Comparison of ENCODE assay signal across 8 mouse cellular contexts in genomic region chr11:98709001-98709741, GRCm38 (mm10). TPM values are rescaled to one million over a fixed set of nuclear protein-coding genes. Genes with fewer than 3 reads are reported as not detected.
DNase-seq lines count a peak whose midpoint lies in the region; ATAC-seq and TF ChIP-seq lines count a peak whose summit lies in the region.

No protein-coding gene starts in this region.

- 0 out of 2 replicates have a peak, but pooled peaks have one; percentile 34 for ATAC-seq in kidney, embryonic 14.5 days (ENCODE audit: low FRiP score, low TSS enrichment)
- peak; percentile 16; the same call in 1 of the 2 replicates for ATAC-seq in megakaryocyte, adult 5-6 weeks (ENCODE audit: poor library complexity, severe bottlenecking)
- no peak for ATAC-seq in cerebellum, adult (ENCODE audit: insufficient number of reproducible peaks, low FRiP score, low TSS enrichment)

- peak; percentile 48 to 51 for DNase-seq in left cerebral cortex, adult 18-20 months (ENCODE audit: low spot score in 2 of 2)
- no peak for DNase-seq in left cerebral cortex, adult 11 months (ENCODE audit: low spot score)
- DNase-seq in gastrocnemius, adult 2 months = peak; percentile 67
- DNase-seq in adrenal gland, postnatal 10 days = no peak
- DNase-seq in forebrain, embryonic 10.5 days (ENCODE audit: extremely low spot score, low spot score) = no peak

- intact Hi-C loops in gastrocnemius, adult 2 months (cut with DNase I) = loop anchor here (10.0 kb wide), 1 partner anchor 334 kb away; no protein-coding TSS in a partner anchor

- peak overlapping the region; percentile 46 for H3K4me3 ChIP-seq in gastrocnemius, adult 2 months
- H3K4me3 ChIP-seq in kidney, embryonic 14.5 days (ENCODE audit: low read length) = no peak overlapping the region
- no peak overlapping the region for H3K4me3 ChIP-seq in forebrain, embryonic 10.5 days

- H3K36me3 ChIP-seq in kidney, embryonic 14.5 days (ENCODE audit: control insufficient read depth, insufficient read depth, low read length) = peaks cover 62% of the 10 kb centered on the region
- peaks cover 96% of the 10 kb centered on the region for H3K36me3 ChIP-seq in forebrain, embryonic 10.5 days (replicated peaks)

- H3K27me3 ChIP-seq in kidney, embryonic 14.5 days (ENCODE audit: control insufficient read depth, insufficient read depth, low read length) = no peaks in the 10 kb centered on the region
- no peaks in the 10 kb centered on the region for H3K27me3 ChIP-seq in forebrain, embryonic 10.5 days (ENCODE audit: poor library complexity, severe bottlenecking)

- peaks cover 55% of the 10 kb centered on the region for H3K4me1 ChIP-seq in kidney, embryonic 14.5 days (ENCODE audit: control insufficient read depth, insufficient read depth, low read length)
- no peaks in the 10 kb centered on the region for H3K4me1 ChIP-seq in forebrain, embryonic 10.5 days

- H3K9me3 ChIP-seq in kidney, embryonic 14.5 days (ENCODE audit: control insufficient read depth, low read length) = no peaks in the 10 kb centered on the region
- no peaks in the 10 kb centered on the region for H3K9me3 ChIP-seq in forebrain, embryonic 10.5 days

- no peak for TF ChIP-seq CTCF in gastrocnemius, adult 2 months (IDR thresholded peaks at IDR 0.05)

- 54% methylated on average over 26 of the region's 26 CpGs for WGBS in kidney, embryonic 14.5 days
- WGBS in forebrain, embryonic 10.5 days = 94% methylated on average over 26 of the region's 26 CpGs

- peak overlapping the region; percentile 73 for H3K27ac ChIP-seq in gastrocnemius, adult 2 months
- peak overlapping the region; percentile 74 for H3K27ac ChIP-seq in kidney, embryonic 14.5 days (ENCODE audit: low read depth, low read length)
- H3K27ac ChIP-seq in forebrain, embryonic 10.5 days = no peak overlapping the region

- H3K4me2 ChIP-seq in kidney, embryonic 14.5 days (replicated peaks; ENCODE audit: low read depth, low read length) = peak overlapping the region; percentile 8; the same call in 1 of the 2 replicates

- no peak overlapping the region for H3K9ac ChIP-seq in kidney, embryonic 14.5 days (ENCODE audit: low read depth, low read length)

RNA-seq across cellular contexts. Expression of gene Csf3, which starts 8.1 kb away (rescaled TPM):
- total RNA-seq in left cerebral cortex, adult 18-20 months (2021) = not detected
- not detected for total RNA-seq in gastrocnemius, adult 2 months (2021)
- polyA plus RNA-seq in kidney, embryonic 14.5 days (2014; fragmentation: Nextera tagmentation; extraction: Ambion mirVana) = not detected in 2 replicates
- total RNA-seq in megakaryocyte, adult 5-6 weeks (2015) = not detected in 2 replicates
- not detected in 2 replicates for total RNA-seq in megakaryocyte, adult 5-6 weeks (2017)
- total RNA-seq in adrenal gland, postnatal 10 days (2021) = not detected
- polyA plus RNA-seq in forebrain, embryonic 10.5 days (2016; fragmentation: Nextera tagmentation; extraction: Ambion mirVana) = not detected in 2 replicates

RNA-seq across cellular contexts. Expression of gene Med24, which starts 20.1 kb away (rescaled TPM):
- 100 to 1,000 TPM; 108 to 127 TPM for total RNA-seq in left cerebral cortex, adult 18-20 months (2021)
- total RNA-seq in gastrocnemius, adult 2 months (2021) = 10 to 100 TPM; 52.0 to 58.4 TPM
- 39.5 and 59.1 TPM in 2 replicates for polyA plus RNA-seq in kidney, embryonic 14.5 days (2014; fragmentation: Nextera tagmentation; extraction: Ambion mirVana)
- 17.9 and 21.5 TPM in 2 replicates for total RNA-seq in megakaryocyte, adult 5-6 weeks (2015)
- 22.6 and 31.3 TPM in 2 replicates for total RNA-seq in megakaryocyte, adult 5-6 weeks (2017)
- total RNA-seq in adrenal gland, postnatal 10 days (2021) = 10 to 100 TPM; 40.4 to 58.0 TPM
- polyA plus RNA-seq in forebrain, embryonic 10.5 days (2016; fragmentation: Nextera tagmentation; extraction: Ambion mirVana) = 69.7 and 77.3 TPM in 2 replicates

RNA-seq across cellular contexts. Expression of gene Psmd3, which starts 26.8 kb away (rescaled TPM):
- total RNA-seq in left cerebral cortex, adult 18-20 months (2021) = 100 to 1,000 TPM; 135 to 138 TPM
- 100 to 1,000 TPM; 101 to 106 TPM for total RNA-seq in gastrocnemius, adult 2 months (2021)
- polyA plus RNA-seq in kidney, embryonic 14.5 days (2014; fragmentation: Nextera tagmentation; extraction: Ambion mirVana) = 181 and 187 TPM in 2 replicates
- total RNA-seq in megakaryocyte, adult 5-6 weeks (2015) = 21.7 and 22.6 TPM in 2 replicates
- 34.6 and 43.1 TPM in 2 replicates for total RNA-seq in megakaryocyte, adult 5-6 weeks (2017)
- total RNA-seq in adrenal gland, postnatal 10 days (2021) = 100 to 1,000 TPM; 111 to 123 TPM
- 255 and 259 TPM in 2 replicates for polyA plus RNA-seq in forebrain, embryonic 10.5 days (2016; fragmentation: Nextera tagmentation; extraction: Ambion mirVana)

RNA-seq across cellular contexts. Expression of gene Thra, which starts 31.3 kb away (rescaled TPM):
- 100 to 1,000 TPM; 708 to 832 TPM for total RNA-seq in left cerebral cortex, adult 18-20 months (2021)
- 10 to 100 TPM; 78.8 to 96.8 TPM for total RNA-seq in gastrocnemius, adult 2 months (2021)
- polyA plus RNA-seq in kidney, embryonic 14.5 days (2014; fragmentation: Nextera tagmentation; extraction: Ambion mirVana) = 28.0 and 31.8 TPM in 2 replicates
- total RNA-seq in megakaryocyte, adult 5-6 weeks (2015) = 10.0 and 11.6 TPM in 2 replicates
- total RNA-seq in megakaryocyte, adult 5-6 weeks (2017) = 8.0 and 9.0 TPM in 2 replicates
- total RNA-seq in adrenal gland, postnatal 10 days (2021) = 100 to 1,000 TPM; 135 to 184 TPM
- 9.5 and 10.9 TPM in 2 replicates for polyA plus RNA-seq in forebrain, embryonic 10.5 days (2016; fragmentation: Nextera tagmentation; extraction: Ambion mirVana)

RNA-seq across cellular contexts. Expression of gene Gsdma, which starts 45.0 kb away (rescaled TPM):
- total RNA-seq in left cerebral cortex, adult 18-20 months (2021) = under 1 TPM in 1 of 2 experiments, not detected in 1; 0.14 TPM
- under 1 TPM; 0.33 to 0.69 TPM for total RNA-seq in gastrocnemius, adult 2 months (2021)
- 0.16 TPM in 1 of 2 replicates, not detected in the other for polyA plus RNA-seq in kidney, embryonic 14.5 days (2014; fragmentation: Nextera tagmentation; extraction: Ambion mirVana)
- 0.25 TPM in 1 of 2 replicates, not detected in the other for total RNA-seq in megakaryocyte, adult 5-6 weeks (2015)
- not detected in 2 replicates for total RNA-seq in megakaryocyte, adult 5-6 weeks (2017)
- not detected for total RNA-seq in adrenal gland, postnatal 10 days (2021)
- polyA plus RNA-seq in forebrain, embryonic 10.5 days (2016; fragmentation: Nextera tagmentation; extraction: Ambion mirVana) = not detected in 2 replicates

Comparison
In these comparisons a context has a peak if more than half of its experiments do, and no peak if none do; other contexts are left out.
1. DNase-seq: peak in left cerebral cortex, adult 18-20 months (2 of 2) and gastrocnemius, adult 2 months (single experiment); none in left cerebral cortex, adult 11 months (single experiment), adrenal gland, postnatal 10 days (single experiment) and forebrain, embryonic 10.5 days (single experiment).